Mouse (Mus musculus) embryonic stem cell, embryonic (primary cell): ENCODE data around the gene Lrg1.

ENCODE experiments used
- CTCF ChIA-PET, 4 experiments: fragments of 300-600 bp in 2 of 4; fragments of 350-600 bp in 2 of 4; sonication (Branson Sonifier 250); formaldehyde crosslinking; loops; one replicate each; lab custom pipeline; 2022; ENCODE audit warnings: inconsistent platforms in 2 of 4; lab: Charles Lee
- POLR2A ChIA-PET, 4 experiments: fragments of 300-600 bp in 2 of 4; fragments of 350-600 bp in 2 of 4; sonication (Branson Sonifier 250); formaldehyde crosslinking; loops; one replicate each; lab custom pipeline; 2022; ENCODE audit warnings: antibody characterized with exemption in 4 of 4, inconsistent platforms in 1 of 4; lab: Charles Lee

Gene Lrg1

DNA sequence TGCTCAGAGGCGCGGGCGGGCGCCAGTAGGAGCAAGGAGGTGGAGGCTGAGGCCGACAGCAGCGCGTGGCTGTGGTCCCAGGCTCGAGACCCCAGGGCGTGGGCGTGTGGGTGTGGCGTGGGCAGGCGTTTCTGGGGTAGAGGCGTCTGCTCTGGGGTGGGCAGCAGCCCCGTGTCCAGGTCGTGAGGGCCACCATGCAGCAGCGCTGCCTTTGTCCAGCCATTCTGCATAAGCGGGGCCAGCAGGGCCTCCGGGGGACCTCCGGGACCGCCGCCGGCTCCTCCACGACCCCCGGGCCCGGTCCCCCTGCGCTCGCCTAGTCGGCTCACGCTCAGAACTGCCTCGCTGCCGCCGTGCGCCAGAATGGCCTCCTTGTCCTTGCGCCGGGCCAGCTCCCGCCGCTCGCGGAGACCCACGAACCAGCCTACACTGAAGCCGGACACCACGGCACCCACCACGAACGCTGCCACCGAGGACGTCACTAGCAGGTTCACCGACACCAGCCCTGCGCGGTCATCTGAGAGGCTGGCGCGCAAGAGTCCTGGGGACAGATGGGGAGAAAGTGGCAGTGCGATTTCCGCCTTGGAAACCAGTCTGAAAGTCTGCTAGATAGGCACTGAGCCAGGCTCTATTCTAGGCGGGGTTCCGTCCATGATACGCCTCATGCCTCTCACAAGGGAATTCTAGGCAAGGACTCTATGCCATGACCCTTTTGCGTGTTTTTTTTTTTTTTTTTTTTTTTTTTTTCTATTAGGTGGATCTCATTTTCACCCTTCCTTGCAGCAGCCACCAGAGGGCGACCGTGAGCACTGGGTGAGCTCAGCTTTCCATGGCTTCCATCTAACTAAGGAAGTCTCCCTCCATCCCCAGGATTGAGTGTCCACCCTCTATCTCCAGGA, 2.8 kb upstream of the Lrg1 start:
- POLR2A ChIA-PET: interaction anchor here (0.6 to 2.1 kb wide), 11 partner anchors 13 to 167 kb away, joined by 3 to 6 read pairs (median 4); partner anchors contain the start of gene Chaf1a (in 1 of the 4)
- CTCF ChIA-PET: interaction anchor here (0.6 to 1.8 kb wide), 69 partner anchors 9 to 763 kb away, joined by 3 to 18 read pairs (median 5); partner anchors contain the start of genes Dpp9 (in 2 of the 4), Sema6b (in 2 of the 4), Hdgfl2 (in 1 of the 4) and Kdm4b (in 1 of the 4)

DNA sequence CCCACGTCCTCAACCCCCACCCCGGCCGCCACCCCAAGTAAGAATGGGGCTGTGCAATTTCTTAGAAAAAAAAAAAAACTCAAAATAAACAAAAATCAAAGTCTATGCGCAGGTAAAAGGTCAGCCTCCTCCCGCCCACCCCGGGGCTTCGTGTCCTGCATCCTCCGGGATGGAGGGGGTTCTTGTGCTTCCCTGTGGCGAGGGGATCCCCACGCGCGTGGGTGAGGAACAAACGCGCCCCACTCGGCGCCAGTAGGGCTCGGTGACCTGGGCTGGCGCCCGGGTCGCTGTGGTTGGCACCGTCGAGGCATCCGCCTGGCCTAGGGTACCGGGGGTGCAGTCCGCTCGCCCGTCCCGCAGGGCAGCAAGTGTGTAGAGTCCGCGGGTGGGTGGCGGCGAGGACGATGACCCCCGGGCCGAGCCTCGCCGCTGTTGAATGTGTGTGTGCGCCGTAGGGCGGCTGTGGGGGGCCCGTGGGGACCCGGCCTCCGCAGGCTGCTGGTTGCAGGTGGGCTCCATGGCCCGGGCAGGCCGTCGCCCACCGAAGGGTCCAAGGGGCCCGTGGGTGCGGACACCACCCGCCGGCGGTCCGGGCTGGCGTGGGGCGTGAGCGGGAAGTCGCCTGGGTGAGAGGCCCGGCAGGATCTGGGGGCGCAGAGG, 2.0 kb upstream of the Lrg1 start:
- POLR2A ChIA-PET: no interaction called here
- CTCF ChIA-PET: interaction anchor here in 3 of 4 experiments (0.6 to 1.8 kb wide), 12 partner anchors 8 to 227 kb away, joined by 3 to 18 read pairs (median 4); no protein-coding TSS in a partner anchor

DNA sequence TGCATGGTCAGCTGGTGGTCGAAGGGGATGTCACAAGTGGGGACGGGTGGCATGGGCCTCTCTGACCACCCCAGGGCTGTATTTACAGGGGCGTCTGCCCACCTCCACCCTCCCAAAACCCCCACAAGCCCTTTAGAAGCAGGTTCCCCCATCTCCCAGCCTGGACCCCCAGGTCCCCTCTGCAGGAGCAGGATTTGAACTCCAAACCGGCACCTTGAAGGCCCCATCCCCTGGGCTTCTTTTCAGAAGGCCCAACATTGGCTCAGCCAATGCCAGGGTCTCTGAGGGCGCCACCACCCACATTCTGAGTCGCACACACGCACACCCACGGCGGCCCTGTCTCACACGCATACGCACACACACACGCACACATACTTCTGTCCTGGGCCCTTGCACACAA, 1.4 kb upstream of the Lrg1 start:
- CTCF ChIA-PET: interaction anchor here in 3 of 4 experiments (0.5 to 1.5 kb wide), 3 partner anchors 9 to 70 kb away, joined by 3 read pairs; no protein-coding TSS in a partner anchor
- POLR2A ChIA-PET: no interaction called here

DNA sequence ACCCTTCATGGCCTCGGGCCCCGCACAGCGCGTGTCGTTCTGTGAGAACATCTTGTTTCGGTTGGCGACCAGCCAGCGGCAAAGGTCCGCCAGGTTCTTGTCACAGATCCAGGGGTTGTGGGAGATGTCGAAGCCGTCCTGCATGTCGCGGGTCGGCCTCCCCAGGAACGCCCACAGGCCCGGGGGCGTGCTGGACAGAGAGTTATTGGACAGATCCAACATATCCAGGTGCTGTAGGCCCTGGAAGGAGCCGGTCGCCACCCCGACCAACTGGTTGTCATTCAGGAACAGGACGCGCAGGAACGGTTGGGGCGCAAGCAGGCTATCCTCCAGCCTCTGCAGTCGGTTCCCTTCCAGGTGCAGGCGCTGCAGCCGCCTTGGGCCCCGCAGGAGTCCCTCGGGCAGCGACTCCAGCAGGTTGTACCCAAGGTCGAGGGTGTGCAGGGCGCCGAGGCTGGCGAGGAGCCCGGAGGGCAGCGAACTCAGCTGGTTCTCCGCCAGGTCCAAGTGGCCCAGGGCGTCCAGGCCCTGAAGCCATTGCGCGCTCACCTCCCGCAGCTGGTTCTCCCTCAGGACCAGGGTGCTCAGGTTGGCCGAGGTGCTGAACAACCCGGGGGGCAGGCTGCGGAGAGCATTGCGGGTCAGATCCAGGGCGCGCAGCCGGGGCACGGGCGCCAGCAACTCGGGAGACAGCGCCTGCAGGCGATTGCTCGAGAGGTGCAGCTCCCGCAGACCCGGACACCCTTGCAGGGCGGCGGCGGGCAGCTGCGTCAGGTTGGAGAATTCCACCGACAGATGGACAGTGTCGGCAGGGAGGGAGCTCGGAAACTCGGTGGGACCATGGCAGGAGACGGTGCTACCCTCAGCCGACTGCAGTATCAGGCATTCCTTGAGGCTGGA, 1.6 kb downstream of the Lrg1 start:
- POLR2A ChIA-PET: interaction anchor here in 3 of 4 experiments (0.9 to 2.7 kb wide), 7 partner anchors 11 to 99 kb away, joined by 3 to 9 read pairs (median 4); partner anchors contain the start of genes Hdgfl2 (in 2 of the 3), Dpp9 (in 1 of the 3) and Ubxn6 (in 1 of the 3)
- CTCF ChIA-PET: interaction anchor here (0.6 to 2.5 kb wide), 13 partner anchors 8 to 206 kb away, joined by 3 to 11 read pairs (median 5); partner anchors contain the start of genes Kdm4b (in 1 of the 4) and Sh3gl1 (in 1 of the 4)

- POLR2A ChIA-PET: interaction anchor here in 3 of 4 experiments (0.5 to 2.7 kb wide), 7 partner anchors 12 to 347 kb away, joined by 3 to 9 read pairs (median 3); partner anchors contain the start of gene Hdgfl2 (in 1 of the 3)
- CTCF ChIA-PET: interaction anchor here in 2 of 4 experiments (0.6 to 1.6 kb wide), 3 partner anchors 12 to 144 kb away, joined by 4 to 7 read pairs (median 4); no protein-coding TSS in a partner anchor
Observed at GRCm38 (mm10) chr17:56119431-56119830, 2.4 kb downstream of the Lrg1 start.

DNA sequence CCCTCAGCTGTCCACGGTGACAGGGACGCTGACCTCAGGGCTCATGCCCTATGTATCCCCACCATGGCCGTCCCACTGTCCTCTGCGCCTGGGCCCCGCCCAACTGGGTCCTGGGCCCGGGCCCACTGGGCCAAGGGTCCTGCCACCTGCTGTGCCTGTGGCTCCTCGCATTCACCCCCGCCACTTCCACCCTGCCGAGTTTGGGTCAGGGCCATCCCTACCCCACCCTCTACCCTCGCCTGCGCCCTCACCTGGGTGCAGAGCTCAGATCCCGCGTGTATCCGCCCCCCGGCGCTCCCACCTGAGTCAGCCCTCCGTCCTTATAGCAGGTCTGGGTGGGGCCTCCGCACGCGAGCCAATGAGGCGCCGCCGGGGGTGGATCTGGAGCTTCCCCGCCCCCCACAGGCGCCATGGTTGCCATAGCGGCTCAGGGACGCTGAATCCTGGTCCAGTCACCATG, 4.5 kb downstream of the Lrg1 start, which contains the start of gene Plin5:
Gene Plin5, minus strand, starts transcription at position 346 of the 460 bp plus-strand sequence.
- CTCF ChIA-PET: interaction anchor here (0.6 to 1.5 kb wide), 17 partner anchors 8 to 240 kb away, joined by 3 to 10 read pairs (median 4); partner anchors contain the start of genes Sh3gl1 (in 2 of the 4), Fem1a (in 1 of the 4), Hdgfl2 (in 1 of the 4) and Plin4 (in 1 of the 4)
- POLR2A ChIA-PET: interaction anchor here in 3 of 4 experiments (0.8 to 1.9 kb wide), 24 partner anchors 9 to 510 kb away, joined by 3 to 10 read pairs (median 3); partner anchors contain the start of genes Hdgfl2 (in 2 of the 3), Ubxn6 (in 2 of the 3), Chaf1a (in 1 of the 3) and Lonp1 (in 1 of the 3)

DNA sequence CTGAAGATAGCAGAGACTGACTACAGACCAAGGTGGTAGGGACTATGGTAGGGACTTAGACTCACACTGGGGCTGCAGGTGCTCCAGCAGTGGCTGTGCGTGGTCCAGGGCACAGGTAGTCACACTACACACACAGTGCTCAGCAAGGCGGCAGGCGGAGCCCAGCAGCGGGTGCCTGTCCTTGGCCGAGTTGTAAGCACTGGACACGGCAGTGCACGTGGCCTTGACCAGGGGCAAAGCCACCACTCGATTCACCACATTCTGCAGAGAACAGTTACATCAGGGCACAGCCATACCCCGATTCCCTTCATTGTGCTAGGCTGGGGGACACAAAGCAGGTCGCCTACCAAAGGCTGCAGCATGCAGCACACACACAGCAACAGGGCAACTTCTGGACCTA, 5.6 kb downstream of the Lrg1 start:
- POLR2A ChIA-PET: interaction anchor here in 2 of 4 experiments (0.6 kb wide), 2 partner anchors 26 to 228 kb away, joined by 3 to 4 read pairs; no protein-coding TSS in a partner anchor
- CTCF ChIA-PET: interaction anchor here in 3 of 4 experiments (0.6 to 1.4 kb wide), 6 partner anchors 9 to 161 kb away, joined by 3 to 9 read pairs (median 4); partner anchors contain the start of genes Sh3gl1 (in 1 of the 3) and Ticam1 (in 1 of the 3)

- ChIA-PET CTCF (interaction anchor here in 3 of 4 experiments (1.0 to 2.6 kb wide), 15 partner anchors 8 to 440 kb away, joined by 3 to 18 read pairs (median 5); no protein-coding TSS in a partner anchor), POLR2A (interaction anchor here in 1 of 4 experiments (1.0 to 1.9 kb wide), 4 partner anchors 13 to 142 kb away, joined by 3 to 4 read pairs (median 3); partner anchors contain the start of gene Hdgfl2)
Observed at GRCm38 (mm10) chr17:56112743-56113142, 9.1 kb downstream of the Lrg1 start.

DNA sequence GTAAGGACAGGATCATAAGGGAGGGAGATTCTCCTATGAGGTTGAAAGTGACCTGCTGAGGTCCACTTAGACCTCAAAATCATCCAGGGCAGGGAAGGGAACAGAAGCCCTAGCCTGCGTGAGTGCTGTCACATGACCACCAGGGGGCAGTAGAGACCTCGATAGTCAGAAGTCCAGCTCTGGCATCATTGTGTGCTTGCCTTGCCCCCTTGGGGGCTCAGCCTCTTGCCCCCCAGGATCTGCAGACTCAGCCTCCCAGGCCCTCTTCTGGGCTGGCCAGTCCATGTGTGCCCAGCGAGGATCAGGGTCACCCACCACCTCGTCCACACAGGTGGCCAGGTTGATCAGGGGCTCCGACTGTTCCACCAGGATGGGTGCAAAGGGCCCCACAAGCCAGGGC, 9.9 kb downstream of the Lrg1 start:
- ChIA-PET POLR2A (interaction anchor here in 3 of 4 experiments (0.7 to 1.9 kb wide), 8 partner anchors 14 to 239 kb away, joined by 3 to 4 read pairs (median 3); partner anchors contain the start of gene Hdgfl2 (in 1 of the 3)), CTCF (interaction anchor here (0.5 to 2.6 kb wide), 49 partner anchors 9 to 441 kb away, joined by 3 to 18 read pairs (median 4); partner anchors contain the start of genes Lrg1 (in 2 of the 4), Sema6b (in 2 of the 4) and Dpp9 (in 1 of the 4))

DNA sequence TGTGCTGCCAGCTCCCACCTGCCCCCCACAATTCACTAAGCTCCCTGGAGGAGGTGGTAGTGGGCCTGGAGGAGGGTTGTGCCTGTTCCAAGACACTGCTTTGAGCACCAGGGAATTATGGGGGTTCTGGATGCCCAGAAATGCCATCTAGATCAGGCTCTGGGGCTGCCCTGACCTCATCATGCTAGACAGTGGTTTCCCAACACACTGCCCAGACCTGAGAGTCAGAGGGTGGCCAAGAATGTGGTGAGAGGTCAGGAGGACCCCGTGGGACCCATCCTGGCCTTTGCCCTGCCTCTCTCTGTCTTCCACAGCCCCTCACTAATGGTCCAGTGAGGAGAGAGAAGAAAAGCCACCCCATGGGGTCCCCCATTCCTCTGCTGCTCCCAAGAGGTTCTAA, 10.8 kb downstream of the Lrg1 start:
- CTCF ChIA-PET: interaction anchor here (0.9 to 2.6 kb wide), 23 partner anchors 9 to 240 kb away, joined by 3 to 18 read pairs (median 5); partner anchors contain the start of genes Dpp9 (in 1 of the 4), Lrg1 (in 1 of the 4) and Sema6b (in 1 of the 4)
- POLR2A ChIA-PET: interaction anchor here in 2 of 4 experiments (0.7 to 1.1 kb wide), 3 partner anchors 15 to 521 kb away, joined by 3 to 4 read pairs (median 3); no protein-coding TSS in a partner anchor

GRCm38 (mm10) chr17:56110571-56110970, 11.2 kb downstream of the Lrg1 start:
- ChIA-PET CTCF (interaction anchor here in 2 of 4 experiments (2.1 to 2.6 kb wide), 3 partner anchors 14 to 153 kb away, joined by 9 to 18 read pairs (median 10); no protein-coding TSS in a partner anchor), POLR2A (no interaction called here)

- ChIA-PET CTCF (interaction anchor here in 2 of 4 experiments (0.6 to 1.8 kb wide), 6 partner anchors 8 to 242 kb away, joined by 3 to 7 read pairs (median 4); partner anchors contain the start of genes Plin5 (in 1 of the 2) and Sh3gl1 (in 1 of the 2)), POLR2A (interaction anchor here in 2 of 4 experiments (0.8 to 2.4 kb wide), 10 partner anchors 8 to 152 kb away, joined by 3 to 9 read pairs (median 3); partner anchors contain the start of genes Chaf1a (in 1 of the 2), Hdgfl2 (in 1 of the 2) and Plin5 (in 1 of the 2))
Observed at GRCm38 (mm10) chr17:56109219-56110051, 12.4 kb downstream of the Lrg1 start, which contains the start of gene Plin4. TSS of gene Plin4 (minus strand) at chr17:56109803.

DNA sequence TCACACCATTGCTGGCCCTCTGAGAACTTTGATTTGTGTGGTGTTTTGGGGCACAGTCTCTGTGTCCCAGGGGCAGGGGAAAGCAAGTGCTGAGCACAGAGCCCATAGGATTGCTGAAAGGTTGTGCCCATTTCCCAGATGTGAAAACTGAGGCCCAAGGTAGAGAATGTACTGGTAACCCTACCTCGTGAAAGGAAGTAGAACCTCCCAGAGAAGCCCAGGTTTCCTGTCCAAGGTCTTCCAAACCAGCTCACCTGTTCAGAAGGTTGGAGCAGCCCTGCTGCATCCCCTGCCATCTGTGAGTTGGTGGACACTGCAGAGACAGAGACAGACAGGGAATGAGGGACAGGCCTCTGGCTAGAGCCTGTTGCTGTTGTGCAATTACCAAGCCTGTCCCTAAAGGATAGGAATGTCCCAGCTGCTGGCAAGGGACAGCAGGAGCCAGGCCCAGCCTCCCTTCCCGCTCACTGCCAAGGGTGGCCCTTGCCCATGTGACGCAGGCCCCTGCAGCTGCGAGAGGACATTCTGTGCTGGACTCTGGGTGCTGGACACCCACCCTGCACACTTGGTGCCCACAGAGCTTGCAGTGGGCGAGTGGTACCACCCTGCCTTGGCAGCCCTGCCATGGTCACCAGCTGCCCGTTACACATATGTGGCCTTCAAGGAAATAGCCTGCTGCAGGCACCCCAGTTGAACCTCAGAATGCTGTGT, 13.3 kb downstream of the Lrg1 start:
- POLR2A ChIA-PET: interaction anchor here in 2 of 4 experiments (0.8 to 2.4 kb wide), 9 partner anchors 9 to 117 kb away, joined by 3 to 9 read pairs (median 3); partner anchors contain the start of genes Chaf1a (in 1 of the 2), Hdgfl2 (in 1 of the 2) and Plin5 (in 1 of the 2)
- CTCF ChIA-PET: interaction anchor here in 1 of 4 experiments (1.2 to 1.8 kb wide), 2 partner anchors 9 to 23 kb away, joined by 6 to 7 read pairs; partner anchors contain the start of gene Plin5

DNA sequence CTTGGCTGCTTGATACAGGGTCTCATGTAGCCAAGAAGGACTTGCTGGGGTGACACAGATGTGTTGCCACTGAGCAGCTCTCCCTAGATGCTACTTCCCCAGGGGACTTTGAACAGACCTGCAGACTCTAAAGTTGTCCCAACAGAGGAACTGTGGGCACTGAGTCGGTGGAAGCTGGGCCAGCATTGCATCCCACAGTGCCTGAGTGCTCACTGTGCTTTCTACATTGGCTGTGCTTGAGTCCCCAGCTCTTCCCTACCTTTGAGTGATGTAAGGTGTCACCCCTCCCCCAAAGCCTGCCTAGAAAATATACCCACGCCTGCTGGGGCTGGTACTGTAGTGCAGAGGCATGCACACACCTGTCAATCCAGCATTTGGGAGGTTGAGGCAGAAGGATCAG, 14.1 kb downstream of the Lrg1 start:
- CTCF ChIA-PET: interaction anchor here in 2 of 4 experiments (0.7 to 1.8 kb wide), 2 partner anchors 10 to 94 kb away, joined by 3 to 7 read pairs; partner anchors contain the start of gene Plin5 (in 1 of the 2)
- POLR2A ChIA-PET: interaction anchor here in 1 of 4 experiments (1.1 to 2.4 kb wide), 2 partner anchors 10 to 29 kb away, joined by 3 to 9 read pairs; partner anchors contain the start of genes Hdgfl2 and Plin5
